Comparison of ENCODE assay signal across 23 mouse cellular contexts in genomic region chr5:75466941-75467340, GRCm38 (mm10).
DNase-seq lines count a peak whose midpoint lies in the region; ATAC-seq and TF ChIP-seq lines count a peak whose summit lies in the region.
"Had no signal": no experiment of that assay in that cellular context is flagged by ENCODE, and none has a peak within 500 bp of the region (broad histone marks: within the 10 kb centered on the region; RNA-seq: fewer than 3 reads in every experiment).

No protein-coding gene starts in this region.

- TF ChIP-seq CTCF in brain, embryonic 14.5 days (IDR thresholded peaks at IDR 0.05; ENCODE audit: borderline replicate concordance, extremely low read depth, insufficient read depth, insufficient read length), result no peak

- TF ChIP-seq POLR2A in brain, embryonic 14.5 days (IDR thresholded peaks at IDR 0.05; ENCODE audit: borderline replicate concordance, extremely low read depth, insufficient read depth, insufficient read length, poor library complexity, severe bottlenecking), result no peak

- intact Hi-C loops in heart, postnatal 25 days (cut with DNase I), result no loop called here

- peak; percentile 42 for ATAC-seq in megakaryocyte progenitor cell, adult 5-6 weeks (replicated peaks; ENCODE audit: poor library complexity)
- ATAC-seq: forebrain, embryonic 16.5 days; hindbrain, postnatal 0 days; inflammation-experienced regulatory T-cells, adult 6 months; intestine, embryonic 16.5 days had no signal

- DNase-seq in heart, adult 11 months, result peak; percentile 10
- no peak for DNase-seq in heart, postnatal 25 days (ENCODE audit: low spot score)
- peak; percentile 19 for DNase-seq in kidney, adult 9 months
- DNase-seq in kidney, postnatal 10 days, result no peak
- peak; percentile 52 for DNase-seq in brain, embryonic 14.5 days (ENCODE audit: low read depth)
- no peak for DNase-seq in testis, postnatal 10 days (ENCODE audit: low spot score)
- DNase-seq: adrenal gland, postnatal 10 days; adrenal gland, postnatal 36 days; cerebellum, adult 11 months; cerebellum, adult 2 months; cerebellum, adult 9-11 months; cerebellum, postnatal 25 days; embryo, embryonic 11 days; gastrocnemius, adult 2 months; gastrocnemius, postnatal 14 days; heart, adult 18-20 months; heart, postnatal 10 days; heart, postnatal 4 days had no signal

Comparison
In these comparisons a context has a peak if more than half of its experiments do, and no peak if none do; other contexts are left out.
1. DNase-seq: peak in heart, adult 11 months (single experiment), kidney, adult 9 months (single experiment) and brain, embryonic 14.5 days (single experiment); none in heart, postnatal 25 days (single experiment), kidney, postnatal 10 days (single experiment) and testis, postnatal 10 days (single experiment).